Mouse (Mus musculus) cerebellum, adult 11-12 months (tissue): ENCODE measurements at regions not wholly inside any gene's neighbourhood (a gene's known extent, or its start where the extent isn't known, plus 50 kb on each side); places are given as distances from the start of the nearest gene placed in this dataset.
"Not testable (repeated sequence)": the region's sequence is repeated elsewhere in the genome, so short reads cannot be mapped to it uniquely, and the experiment has no call there.

ENCODE experiments used
- DNase-seq: peaks from one replicate; pipeline ENCODE4 v3.0.0; 2022

GRCm38 (mm10) chr13:5408226-5408804 is 453.0 kb upstream of the Klf6 start:
- no peak for DNase-seq

GRCm38 (mm10) chr13:5412052-5412451 is 449.2 kb upstream of the Klf6 start:
- no peak for DNase-seq

GRCm38 (mm10) chr13:5413009-5413408 is 448.3 kb upstream of the Klf6 start:
- DNase-seq: not testable (repeated sequence)

- DNase-seq: no peak
These were observed 437.2 kb upstream of the Klf6 start for GRCm38 (mm10) chr13:5424110-5424509.

GRCm38 (mm10) chr13:5425491-5426232 is 435.6 kb upstream of the Klf6 start:
- DNase-seq: no peak

GRCm38 (mm10) chr13:5433652-5434051 is 427.6 kb upstream of the Klf6 start:
- no peak for DNase-seq

- no peak for DNase-seq
These were observed 426.2 kb upstream of the Klf6 start for GRCm38 (mm10) chr13:5435131-5435530.

- no peak for DNase-seq
These were observed 425.1 kb upstream of the Klf6 start for GRCm38 (mm10) chr13:5436191-5436590.

- DNase-seq: no peak
These were observed 420.8 kb upstream of the Klf6 start for GRCm38 (mm10) chr13:5440454-5440853.

GRCm38 (mm10) chr13:5444759-5445478 is 416.4 kb upstream of the Klf6 start:
- DNase-seq: no peak

- DNase-seq: no peak
These were observed 412.7 kb upstream of the Klf6 start for GRCm38 (mm10) chr13:5448601-5449000.

GRCm38 (mm10) chr13:5480779-5481178 is 380.5 kb upstream of the Klf6 start:
- DNase-seq: no peak

GRCm38 (mm10) chr13:5492266-5492665 is 369.0 kb upstream of the Klf6 start:
- DNase-seq: no peak

GRCm38 (mm10) chr13:5497535-5497934 is 363.7 kb upstream of the Klf6 start:
- DNase-seq: no peak

GRCm38 (mm10) chr13:5511784-5512183 is 349.5 kb upstream of the Klf6 start:
- no peak for DNase-seq

GRCm38 (mm10) chr13:5515552-5515951 is 345.7 kb upstream of the Klf6 start:
- no peak for DNase-seq

GRCm38 (mm10) chr13:5516088-5516487 is 345.2 kb upstream of the Klf6 start:
- no peak for DNase-seq

- no peak for DNase-seq
These were observed 342.1 kb upstream of the Klf6 start for GRCm38 (mm10) chr13:5519181-5519580.

- no peak for DNase-seq
These were observed 341.7 kb upstream of the Klf6 start for GRCm38 (mm10) chr13:5519600-5519999.

- DNase-seq: no peak
These were observed 333.9 kb upstream of the Klf6 start for GRCm38 (mm10) chr13:5527400-5527799.

- DNase-seq: no peak
These were observed 321.0 kb upstream of the Klf6 start for GRCm38 (mm10) chr13:5540321-5540720.

GRCm38 (mm10) chr13:5545521-5545920 is 315.8 kb upstream of the Klf6 start:
- no peak for DNase-seq

- no peak for DNase-seq
These were observed 315.3 kb upstream of the Klf6 start for GRCm38 (mm10) chr13:5546011-5546410.

- DNase-seq: no peak
These were observed 314.3 kb upstream of the Klf6 start for GRCm38 (mm10) chr13:5546937-5547336.
